Mouse (Mus musculus): ENCODE measurements around the gene Cntn3.
"Not testable (repeated sequence)": the region's sequence is repeated elsewhere in the genome, so short reads cannot be mapped to it uniquely, and the experiment has no call there.

The Cntn3 gene

GRCm38 (mm10) chr6:102573001-102573400 lies at the start of gene Cntn3:
Gene Cntn3, minus strand, starts transcription at chr6:102573101.
- not testable (repeated sequence) for DNase-seq

- DNase-seq, result no peak
Measured at GRCm38 (mm10) chr6:102600773-102601172, 27.9 kb upstream of the Cntn3 start.

GRCm38 (mm10) chr6:102597756-102598155 lies 24.9 kb upstream of the Cntn3 start:
- DNase-seq, result no peak

- no peak for DNase-seq
Measured at GRCm38 (mm10) chr6:102590151-102590550, 17.2 kb upstream of the Cntn3 start.

GRCm38 (mm10) chr6:102589311-102589710 lies 16.4 kb upstream of the Cntn3 start:
- no peak for DNase-seq

GRCm38 (mm10) chr6:102586056-102586455 lies 13.2 kb upstream of the Cntn3 start:
- no peak for DNase-seq

- no peak for DNase-seq
Measured at GRCm38 (mm10) chr6:102583578-102583977, 10.7 kb upstream of the Cntn3 start.

GRCm38 (mm10) chr6:102567496-102567895 lies 5.4 kb downstream of the Cntn3 start:
- no peak for DNase-seq

GRCm38 (mm10) chr6:102565228-102565627 lies 7.7 kb downstream of the Cntn3 start:
- DNase-seq, result no peak

GRCm38 (mm10) chr6:102564011-102564731 lies 8.7 kb downstream of the Cntn3 start:
- peak; percentile 23 for DNase-seq

GRCm38 (mm10) chr6:102563431-102563830 lies 9.5 kb downstream of the Cntn3 start:
- DNase-seq, result no peak

- no peak for DNase-seq
Measured at GRCm38 (mm10) chr6:102557521-102557920, 15.4 kb downstream of the Cntn3 start.

- DNase-seq, result no peak
Measured at GRCm38 (mm10) chr6:102556497-102556896, 16.4 kb downstream of the Cntn3 start.

GRCm38 (mm10) chr6:102555814-102556437 lies 17.0 kb downstream of the Cntn3 start:
- no peak for DNase-seq

- no peak for DNase-seq
Measured at GRCm38 (mm10) chr6:102555067-102555657, 17.7 kb downstream of the Cntn3 start.

GRCm38 (mm10) chr6:102541633-102542412 lies 31.1 kb downstream of the Cntn3 start:
- no peak for DNase-seq

GRCm38 (mm10) chr6:102535599-102535998 lies 37.3 kb downstream of the Cntn3 start:
- DNase-seq, result no peak

GRCm38 (mm10) chr6:102523037-102523436 lies 49.9 kb downstream of the Cntn3 start:
- no peak for DNase-seq

- no peak for DNase-seq
Measured at GRCm38 (mm10) chr6:102520977-102521376, 51.9 kb downstream of the Cntn3 start.

- no peak for DNase-seq
Measured at GRCm38 (mm10) chr6:102515231-102515630, 57.7 kb downstream of the Cntn3 start.

- DNase-seq, result no peak
Measured at GRCm38 (mm10) chr6:102512085-102512484, 60.8 kb downstream of the Cntn3 start.

GRCm38 (mm10) chr6:102485509-102485908 lies 87.4 kb downstream of the Cntn3 start:
- DNase-seq, result no peak
